Mouse (Mus musculus) adrenal gland, postnatal 25 days (tissue): ENCODE data around the gene Dcx. TPM values are rescaled to one million over a fixed set of nuclear protein-coding genes. Genes with fewer than 3 reads are reported as not detected.

Source experiments
- DNase-seq: peaks from one replicate; pipeline ENCODE4 v3.0.0; 2021; ENCODE audit warnings: mixed read lengths
- microRNA-seq, 2 experiments: library from miRNA; unstranded; fragments of <30 nt; microRNA quantifications; one replicate each; pipeline ENCODE4 v1.2.0; 2021
- total RNA-seq: library from RNA; stranded (reverse); gene quantifications from 2 replicates; pipeline ENCODE4 v1.2.3, GENCODE M21; 2021

Dcx gene
- total RNA-seq, 1 experiment from 2014 or later: 0.73 TPM

DNA sequence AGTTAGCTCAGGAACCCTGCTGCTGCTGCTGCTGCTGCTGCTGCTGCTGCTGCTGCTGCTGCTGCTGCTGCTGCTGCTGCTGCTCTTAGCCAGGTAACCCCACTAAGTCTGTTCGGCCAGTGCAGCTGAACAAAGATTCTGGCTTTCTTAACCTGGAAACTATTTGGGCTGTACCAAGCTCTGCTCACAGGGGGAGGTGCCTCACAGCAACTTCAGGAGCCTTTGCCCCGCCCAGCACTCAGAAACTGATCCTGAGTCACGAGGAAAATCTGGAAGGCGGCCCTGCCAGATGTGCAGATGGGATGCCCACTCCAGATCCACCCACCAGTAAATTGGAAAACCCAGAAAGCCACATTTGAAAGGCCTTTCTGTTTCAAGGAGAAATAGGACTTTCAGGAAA is 105.9 kb downstream of the Dcx start, which contains the start of gene Capn6:
Capn6 (minus strand) TSS at position 203 of the 400 bp plus-strand sequence.
- DNase-seq: no peak

GRCm38 (mm10) chrX:143826521-143826920 is 106.6 kb downstream of the Dcx start:
- DNase-seq: no peak

- no peak for DNase-seq
Measured at GRCm38 (mm10) chrX:143818961-143819360, 114.2 kb downstream of the Dcx start.

GRCm38 (mm10) chrX:143815948-143816347 is 117.2 kb downstream of the Dcx start:
- no peak for DNase-seq

Small RNAs within 50 kb of the gene (microRNA-seq; reads per million reads assigned to microRNA genes)
- 0 reads per million in 2 experiments for gene Gm47298

Other genes with a start within 250 kb of the Dcx start
- gene Capn6, start 105.9 kb downstream of the Dcx start, total RNA-seq: 0.18 TPM in 1 of 2 replicates, not detected in the other
- gene A730046J19Rik, start 220.4 kb upstream of the Dcx start, total RNA-seq: 8.1 and 8.6 TPM in 2 replicates